Mouse (Mus musculus) myocyte (in vitro differentiated cells): ENCODE results near the gene BC051142.

Experiments used
- E2F4 ChIP-seq: IDR thresholded peaks from one replicate; pipeline ENCODE4 v1.6.1; 2011; ENCODE audit warnings: mild to moderate bottlenecking, control low read depth, moderate library complexity; ENCODE audit not compliant: insufficient read depth
- POLR2A ChIP-seq: IDR thresholded peaks from one replicate; pipeline ENCODE4 v1.6.1; 2011; ENCODE audit warnings: low read depth, mild to moderate bottlenecking, control low read depth, moderate library complexity; ENCODE audit not compliant: insufficient read length
- TCF12 ChIP-seq: IDR thresholded peaks from one replicate; pipeline ENCODE4 v1.6.1; 2011; ENCODE audit warnings: mild to moderate bottlenecking, control low read depth; ENCODE audit not compliant: poor library complexity, insufficient read depth, severe bottlenecking

DNA sequence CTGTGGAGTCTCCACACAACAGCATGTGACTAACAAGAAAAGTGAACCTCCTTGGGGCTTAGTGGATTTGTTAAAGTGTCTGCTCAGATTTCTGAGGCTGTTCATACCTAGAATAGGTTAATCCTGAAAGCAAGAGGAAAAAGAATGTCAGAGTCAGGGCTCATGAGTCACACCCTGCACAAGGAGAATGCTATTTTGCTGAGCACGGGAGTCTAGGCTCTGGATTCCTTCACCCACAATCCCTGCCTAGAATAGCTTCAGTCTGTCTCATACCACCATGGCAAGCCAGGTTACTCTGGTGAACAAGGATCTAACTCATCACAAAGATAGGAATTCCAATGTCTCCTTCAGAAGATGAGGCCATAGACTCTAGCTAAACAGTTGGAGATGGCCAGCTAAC lies 40.0 kb downstream of the BC051142 start:
- TF ChIP-seq POLR2A (no peak), TCF12 (no peak), E2F4 (no peak)
